Mouse (Mus musculus) spleen, embryonic (tissue): Measurements from ENCODE around the gene Acap1.

Experiments
- CTCF ChIA-PET: fragments of 350-600 bp; sonication (Branson Sonifier 250); formaldehyde crosslinking; loops from one replicate; lab custom pipeline; 2022; lab: Charles Lee

Gene Acap1

GRCm38 (mm10) chr11:69895291-69895690, at the start of gene Acap1:
TSS of gene Acap1 (minus strand) at chr11:69895539.
- CTCF ChIA-PET = interaction anchor here (0.6 to 0.9 kb wide), 2 partner anchors 14 to 22 kb away, joined by 3 to 4 read pairs; no protein-coding TSS in a partner anchor

DNA sequence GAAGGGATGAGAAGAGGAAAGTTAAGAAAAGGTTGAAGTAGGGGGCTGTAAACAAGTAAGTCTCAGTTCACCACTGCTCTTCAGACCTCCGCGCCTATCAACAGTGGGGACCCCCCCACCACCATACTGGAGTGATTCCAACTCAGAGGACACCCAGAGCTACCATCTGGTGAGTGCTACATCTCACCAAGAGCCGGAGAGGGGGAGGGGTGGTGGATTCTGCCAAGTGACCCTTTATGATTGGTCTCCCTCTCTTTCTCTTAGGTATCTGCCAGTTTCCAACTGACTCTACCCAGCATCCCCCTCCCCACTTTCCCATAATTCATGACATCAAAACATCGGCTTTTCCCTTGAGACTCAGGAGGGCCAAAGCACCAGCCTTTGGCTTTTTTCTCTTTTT, 45.6 kb upstream of the Acap1 start:
- CTCF ChIA-PET = no interaction called here

- CTCF ChIA-PET = no interaction called here
These were observed 44.4 kb upstream of the Acap1 start for GRCm38 (mm10) chr11:69939731-69940130.

GRCm38 (mm10) chr11:69939181-69939580, 43.8 kb upstream of the Acap1 start:
- CTCF ChIA-PET = no interaction called here

- CTCF ChIA-PET = no interaction called here
These were observed 43.2 kb upstream of the Acap1 start for GRCm38 (mm10) chr11:69938401-69938979.

GRCm38 (mm10) chr11:69937834-69938233, 42.5 kb upstream of the Acap1 start:
- CTCF ChIA-PET = interaction anchor here (0.5 kb wide), 1 partner anchor 84 kb away, joined by 15 read pairs; no protein-coding TSS in a partner anchor

DNA sequence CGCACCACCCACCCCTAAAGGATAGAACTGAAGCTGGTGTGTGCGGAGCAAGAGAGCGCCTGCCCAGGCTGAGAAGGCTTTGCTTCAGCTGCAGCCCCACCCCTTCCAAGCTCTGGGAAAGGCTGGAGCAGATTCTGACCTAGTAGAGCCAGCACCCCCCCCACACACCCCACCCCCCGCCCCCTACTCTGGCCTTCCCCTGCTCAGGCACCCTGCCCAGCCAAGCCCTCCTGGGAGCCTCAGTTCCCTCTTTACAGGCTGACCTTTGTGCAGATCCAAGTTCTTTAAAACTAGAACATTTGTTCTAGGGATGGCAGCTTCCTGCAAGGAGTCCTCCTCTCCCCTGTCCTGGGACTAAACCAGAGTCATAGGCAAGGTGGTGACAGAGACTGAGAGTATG, 42.0 kb upstream of the Acap1 start:
- CTCF ChIA-PET = interaction anchor here (0.5 kb wide), 1 partner anchor 84 kb away, joined by 15 read pairs; no protein-coding TSS in a partner anchor

GRCm38 (mm10) chr11:69936714-69937347, 41.5 kb upstream of the Acap1 start:
- CTCF ChIA-PET = interaction anchor here (0.5 to 0.6 kb wide), 2 partner anchors 15 to 85 kb away, joined by 3 to 15 read pairs; no protein-coding TSS in a partner anchor

DNA sequence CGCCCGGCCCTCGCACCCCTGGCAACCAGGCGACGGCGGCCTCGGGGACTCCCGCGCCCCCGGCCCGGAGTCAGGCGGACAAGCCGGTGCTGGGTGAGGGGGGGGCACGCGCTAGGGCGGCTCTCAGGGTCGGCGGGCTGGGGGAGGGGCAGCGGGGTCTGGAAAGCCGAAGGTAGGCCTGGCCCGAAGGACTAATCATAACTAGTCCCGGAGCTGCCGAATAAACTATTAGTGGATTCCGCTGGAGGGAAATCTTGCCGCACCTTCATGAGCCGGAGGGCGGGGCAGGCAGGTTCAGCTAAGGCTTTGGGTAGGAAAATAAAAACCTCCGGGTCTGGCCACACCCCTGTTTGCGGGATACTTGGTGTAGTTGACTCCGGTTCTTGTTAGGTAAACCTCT, 40.8 kb upstream of the Acap1 start:
- CTCF ChIA-PET = interaction anchor here (0.5 to 0.6 kb wide), 2 partner anchors 15 to 205 kb away, joined by 3 to 7 read pairs; no protein-coding TSS in a partner anchor

DNA sequence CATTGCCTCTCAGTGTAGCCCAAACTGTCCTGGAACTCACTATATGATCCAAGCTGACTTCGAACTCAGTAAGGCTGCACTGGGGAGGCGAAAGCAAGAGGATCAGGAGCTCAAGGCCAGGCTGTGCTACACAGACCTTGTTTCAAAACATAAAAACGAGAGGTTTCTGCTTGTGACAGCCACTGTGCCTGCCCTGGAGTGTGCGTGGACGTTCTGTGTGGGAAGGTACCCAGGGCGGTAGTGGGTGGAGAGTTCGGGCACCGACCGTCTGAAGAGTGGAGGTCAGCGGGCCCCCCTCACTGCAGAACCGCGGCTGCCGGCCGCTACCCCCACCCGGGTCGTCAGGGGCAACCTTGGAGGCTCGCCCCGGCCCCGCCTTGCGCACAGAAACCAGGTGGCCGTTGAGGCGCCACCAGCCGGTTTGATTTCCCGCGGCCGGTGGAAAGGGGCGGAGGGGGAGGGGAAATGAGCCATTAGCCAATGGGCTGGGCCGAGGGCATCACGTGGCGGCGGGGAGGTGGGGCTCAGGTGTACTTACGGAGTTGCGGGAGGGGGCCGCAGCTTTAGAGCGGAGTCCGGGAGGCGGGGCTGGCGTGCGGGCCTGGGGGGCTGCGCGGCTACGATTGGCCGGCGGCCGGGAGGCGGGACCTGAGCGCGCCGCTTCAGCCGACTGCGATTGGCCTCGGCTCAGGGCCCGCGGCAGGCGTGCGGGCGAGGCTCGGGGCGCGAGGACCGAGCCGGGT, 40.0 kb upstream of the Acap1 start, which contains the start of gene Ybx2:
Ybx2 (plus strand) TSS at position 660 of the 743 bp plus-strand sequence.
- CTCF ChIA-PET = interaction anchor here (0.5 to 2.0 kb wide), 4 partner anchors 12 to 204 kb away, joined by 3 to 20 read pairs (median 5); no protein-coding TSS in a partner anchor

DNA sequence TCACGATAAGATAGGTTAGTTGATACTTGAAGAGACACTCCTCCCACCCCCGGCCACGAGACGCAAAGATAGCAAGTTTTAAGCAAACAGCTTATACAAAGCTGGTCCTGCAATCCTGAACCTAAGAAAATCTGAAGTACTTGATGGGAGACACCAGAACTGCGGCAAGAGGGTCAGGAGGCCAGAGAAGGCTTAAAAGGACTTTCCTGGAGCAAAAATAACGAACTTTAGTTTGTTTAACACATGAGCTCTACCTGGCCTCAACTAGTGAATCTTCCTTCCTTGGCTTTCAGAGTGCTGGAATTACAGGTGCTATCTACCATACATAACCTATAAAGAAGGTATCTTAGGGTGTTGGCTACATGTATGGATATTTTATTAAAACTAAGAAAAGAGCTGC, 39.3 kb upstream of the Acap1 start:
- CTCF ChIA-PET = interaction anchor here (0.6 to 2.0 kb wide), 3 partner anchors 12 to 142 kb away, joined by 3 to 20 read pairs (median 3); no protein-coding TSS in a partner anchor

- CTCF ChIA-PET = interaction anchor here (0.5 to 2.0 kb wide), 6 partner anchors 13 to 204 kb away, joined by 3 to 20 read pairs (median 3); partner anchors contain the start of gene Tmem102
These were observed 38.8 kb upstream of the Acap1 start for GRCm38 (mm10) chr11:69934169-69934568.

DNA sequence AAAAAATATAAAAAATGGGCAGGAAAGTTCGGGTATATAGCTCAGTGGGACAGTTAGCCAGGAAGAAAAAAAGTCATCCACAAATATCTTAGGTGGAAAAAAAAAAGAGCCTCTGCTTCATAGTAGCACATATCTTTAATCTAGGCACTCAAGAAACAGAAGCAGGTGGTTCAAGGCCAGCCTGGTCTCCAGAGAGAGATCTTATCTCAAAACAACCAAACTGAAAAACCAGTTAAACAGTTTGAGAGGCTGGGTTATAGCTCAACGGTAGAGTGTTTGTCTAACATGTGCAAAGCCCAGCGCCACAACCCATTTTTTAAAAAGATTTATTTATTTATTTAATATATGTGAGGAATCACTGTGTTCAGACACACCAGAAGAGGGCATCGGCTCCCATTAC, 37.7 kb upstream of the Acap1 start:
- CTCF ChIA-PET = interaction anchor here (0.5 to 1.6 kb wide), 3 partner anchors 16 to 373 kb away, joined by 8 to 9 read pairs (median 8); no protein-coding TSS in a partner anchor

GRCm38 (mm10) chr11:69932254-69932653, 36.9 kb upstream of the Acap1 start:
- CTCF ChIA-PET = interaction anchor here (0.7 to 1.6 kb wide), 5 partner anchors 9 to 100 kb away, joined by 3 to 8 read pairs (median 5); partner anchors contain the start of gene Eif5a

DNA sequence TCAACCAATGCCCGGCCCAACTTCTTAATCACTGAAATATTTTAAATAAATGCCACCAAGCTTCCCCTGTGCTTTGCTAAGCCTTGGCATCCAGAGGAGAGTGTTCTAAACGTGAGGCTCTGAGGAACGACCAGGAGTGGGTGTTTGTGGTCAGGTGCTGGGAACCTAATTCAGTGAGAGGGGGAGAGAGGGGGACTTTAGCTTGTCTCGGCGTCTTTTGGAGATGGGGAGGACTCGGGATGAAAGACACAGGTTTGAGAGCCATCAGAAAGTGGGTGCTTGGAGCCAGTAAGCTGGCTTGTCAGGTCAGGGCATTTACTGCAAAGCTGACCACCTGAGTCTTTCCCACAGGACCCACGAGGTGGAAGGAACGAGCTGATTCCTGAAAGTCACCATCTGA, 36.4 kb upstream of the Acap1 start:
- CTCF ChIA-PET = interaction anchor here (0.9 to 1.6 kb wide), 4 partner anchors 9 to 17 kb away, joined by 3 to 8 read pairs (median 4); partner anchors contain the start of gene Eif5a

- CTCF ChIA-PET = interaction anchor here (0.6 to 1.4 kb wide), 5 partner anchors 8 to 291 kb away, joined by 3 to 7 read pairs (median 4); partner anchors contain the start of gene Eif5a
These were observed 35.7 kb upstream of the Acap1 start for GRCm38 (mm10) chr11:69930967-69931537.

- CTCF ChIA-PET = interaction anchor here (0.6 kb wide), 1 partner anchor 292 kb away, joined by 7 read pairs; no protein-coding TSS in a partner anchor
These were observed 34.8 kb upstream of the Acap1 start for GRCm38 (mm10) chr11:69930176-69930575.

GRCm38 (mm10) chr11:69929712-69930111, 34.4 kb upstream of the Acap1 start:
- CTCF ChIA-PET = no interaction called here

GRCm38 (mm10) chr11:69927501-69927900, 32.2 kb upstream of the Acap1 start:
- CTCF ChIA-PET = interaction anchor here (0.6 kb wide), 2 partner anchors 33 to 119 kb away, joined by 6 to 27 read pairs; no protein-coding TSS in a partner anchor

GRCm38 (mm10) chr11:69922796-69923195, 27.5 kb upstream of the Acap1 start:
- CTCF ChIA-PET = interaction anchor here (0.7 to 1.1 kb wide), 2 partner anchors 9 to 34 kb away, joined by 4 to 7 read pairs; no protein-coding TSS in a partner anchor
